Mouse (Mus musculus): ENCODE measurements at regions not wholly inside any gene's neighbourhood (a gene's known extent, or its start where the extent isn't known, plus 50 kb on each side); places are given as distances from the start of the nearest gene placed in this dataset.

DNA sequence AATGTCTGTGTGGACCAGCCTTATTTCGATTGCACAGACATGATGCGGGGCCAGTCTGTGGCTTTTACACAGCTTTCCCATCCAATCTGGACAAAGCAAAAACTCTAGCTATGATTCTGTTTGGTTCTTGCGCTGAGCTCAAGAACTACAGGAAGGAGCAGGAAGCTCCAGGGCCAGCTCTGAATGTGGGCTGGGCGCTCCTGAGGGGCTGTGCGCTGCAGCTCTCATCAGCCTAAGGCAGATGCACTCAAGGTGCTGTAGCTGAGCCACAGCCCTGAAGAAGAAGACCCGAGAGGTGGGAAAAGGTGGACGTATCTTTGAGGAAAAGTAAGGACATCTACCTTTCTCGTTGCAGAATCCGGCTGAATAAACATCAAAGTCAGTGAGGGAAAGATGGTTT is 278.2 kb upstream of the Nrsn1 start:
- DNase-seq (ENCODE audit: low read depth), result no peak

DNA sequence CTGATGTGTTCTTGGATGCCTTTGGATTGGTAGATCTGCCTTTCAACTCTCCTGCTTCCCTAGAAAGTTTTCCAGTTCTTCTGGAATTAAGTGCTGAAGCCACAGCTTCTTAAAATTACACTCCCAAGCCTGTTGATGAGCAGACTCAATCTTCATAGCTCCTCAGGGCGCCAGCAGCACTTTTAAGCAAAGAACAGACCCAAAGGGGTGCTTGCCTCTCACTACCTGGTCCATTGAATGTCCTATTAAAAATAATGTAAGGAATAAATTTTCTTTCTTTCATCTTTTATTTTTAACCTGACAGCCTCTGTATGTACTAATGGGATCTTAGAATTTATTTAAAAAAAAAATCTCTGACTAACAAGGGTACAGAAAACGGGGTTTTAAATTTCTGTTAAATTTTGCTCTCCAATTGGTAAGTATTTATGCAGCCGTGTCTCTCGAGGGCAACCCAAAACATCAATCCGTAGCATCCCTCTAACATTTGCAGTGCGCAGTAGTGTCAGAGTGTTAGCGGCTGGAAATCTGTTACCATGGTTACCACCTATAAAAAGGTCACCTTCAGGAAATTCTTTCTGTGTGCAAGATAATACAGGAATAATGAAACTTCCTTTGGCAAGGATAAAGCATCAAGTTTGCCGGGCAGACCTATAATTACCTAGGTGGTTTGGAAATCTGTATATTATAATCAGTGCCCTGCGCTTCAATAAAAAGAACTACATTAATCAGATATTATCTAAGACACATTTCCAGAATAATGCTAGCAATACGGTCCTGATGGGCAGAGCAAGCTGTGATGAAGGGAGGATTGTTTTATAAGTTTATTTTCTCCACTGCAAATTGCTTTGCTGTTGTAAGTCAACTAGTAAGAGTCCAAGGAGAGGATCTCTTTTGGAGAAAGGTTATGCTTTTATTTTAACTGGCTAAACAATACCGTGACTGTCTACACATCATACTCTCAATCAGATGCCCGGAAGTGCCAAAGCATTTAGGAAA is 277.1 kb upstream of the Nrsn1 start:
- no peak for DNase-seq (ENCODE audit: low read depth)

DNA sequence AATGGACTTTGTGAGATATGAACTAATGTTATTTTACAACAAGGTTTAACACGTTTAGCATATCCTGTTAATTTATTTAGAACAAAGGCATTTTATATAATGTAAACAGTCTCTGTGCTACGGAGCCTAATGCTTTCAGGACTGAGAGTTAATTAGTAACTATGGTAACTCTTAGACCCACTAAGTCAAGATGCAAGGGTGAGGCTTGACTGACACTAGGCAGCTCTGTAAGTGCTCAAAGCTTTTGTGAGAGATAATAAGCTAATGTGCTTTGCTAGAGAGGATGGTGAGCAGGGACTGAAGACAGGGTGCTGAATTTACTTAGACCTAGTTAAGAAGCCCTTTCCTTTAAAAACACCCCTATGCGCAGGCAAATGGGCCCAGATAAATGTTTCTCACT is 253.8 kb upstream of the Nrsn1 start:
- no peak for DNase-seq (ENCODE audit: low read depth)

DNA sequence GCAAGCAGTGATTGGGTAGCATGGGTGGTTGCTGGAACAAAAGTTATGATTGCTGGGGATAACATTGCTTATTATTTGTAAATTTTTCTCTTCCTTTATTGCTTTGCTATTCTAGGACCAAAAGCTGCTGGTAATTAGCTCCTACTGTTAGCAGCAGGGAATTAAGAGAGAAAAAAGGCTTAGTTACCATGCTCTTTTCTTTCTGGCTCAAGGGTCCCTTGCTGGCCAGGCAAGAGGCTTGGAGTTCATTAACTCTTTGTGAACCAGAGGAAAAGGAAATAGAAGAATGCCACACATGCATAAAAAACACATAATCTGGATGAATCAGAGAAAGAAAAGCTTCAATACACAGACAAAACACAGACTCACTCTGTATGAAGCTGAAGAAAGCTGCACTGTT is 237.1 kb upstream of the Nrsn1 start:
- no peak for DNase-seq (ENCODE audit: low read depth)

DNA sequence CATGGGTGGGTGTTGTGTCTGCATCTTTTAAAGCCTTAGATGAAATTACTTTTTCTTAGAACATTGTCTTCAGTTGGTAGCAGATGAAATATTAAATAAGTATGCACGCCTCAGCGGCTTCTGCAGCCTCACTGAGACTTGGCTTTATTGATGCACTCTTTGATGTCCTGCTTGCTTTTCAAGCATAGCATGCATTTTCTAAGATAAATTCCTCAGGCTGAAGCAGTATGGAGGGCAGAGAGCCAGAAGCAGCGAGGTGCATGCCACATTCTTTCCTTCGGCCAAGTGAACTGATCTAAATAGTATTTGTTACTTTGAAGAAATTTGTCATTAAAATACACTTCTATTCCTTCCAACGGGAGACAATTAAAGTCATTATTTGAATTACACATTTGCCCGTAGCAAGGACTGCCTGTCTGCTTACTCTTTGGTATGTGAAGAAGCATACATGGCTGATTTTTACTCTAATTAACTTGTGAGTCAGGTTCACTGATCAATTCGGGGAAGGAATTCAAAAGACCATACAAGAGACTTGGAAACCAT is 224.3 kb upstream of the Nrsn1 start:
- DNase-seq (ENCODE audit: low read depth), result no peak

DNA sequence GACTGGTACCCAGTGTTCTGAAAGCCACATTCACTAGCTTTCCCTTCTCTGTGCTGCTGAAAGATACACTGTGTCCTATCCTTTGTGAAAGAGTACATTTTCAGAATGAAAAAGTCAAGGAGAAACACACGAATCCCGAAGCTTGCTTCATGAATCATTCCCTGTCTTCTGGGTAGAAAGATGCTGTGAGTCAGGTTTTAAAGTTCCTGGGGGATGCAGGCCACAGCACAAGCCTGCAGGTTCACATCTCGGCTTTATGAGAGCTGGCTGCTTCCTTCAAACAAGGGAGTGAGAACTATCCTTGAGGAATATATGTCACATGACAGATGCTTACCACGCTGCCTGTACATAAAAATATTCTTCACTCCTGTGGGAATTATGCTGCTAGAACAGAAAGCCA is 219.7 kb upstream of the Nrsn1 start:
- DNase-seq (ENCODE audit: low read depth), result no peak

DNA sequence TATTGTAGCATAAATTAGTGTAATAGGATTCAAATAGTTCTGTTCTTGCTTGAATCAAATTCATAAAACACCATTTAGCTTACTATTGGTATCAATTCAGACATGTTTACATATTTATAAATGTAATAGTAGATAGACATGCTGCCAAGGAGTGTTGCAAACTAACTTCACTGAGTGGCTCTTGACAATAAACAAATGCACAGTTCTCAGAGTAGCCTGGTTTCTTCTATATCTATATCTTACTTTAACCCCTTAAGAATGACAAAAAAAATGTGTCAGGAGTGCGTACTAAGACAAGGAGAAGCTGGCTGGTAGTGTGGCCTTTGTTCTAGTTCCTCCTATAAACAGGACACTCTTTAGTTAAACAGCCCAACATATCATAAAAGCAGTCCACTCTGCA is 213.0 kb upstream of the Nrsn1 start:
- no peak for DNase-seq (ENCODE audit: low read depth)

DNA sequence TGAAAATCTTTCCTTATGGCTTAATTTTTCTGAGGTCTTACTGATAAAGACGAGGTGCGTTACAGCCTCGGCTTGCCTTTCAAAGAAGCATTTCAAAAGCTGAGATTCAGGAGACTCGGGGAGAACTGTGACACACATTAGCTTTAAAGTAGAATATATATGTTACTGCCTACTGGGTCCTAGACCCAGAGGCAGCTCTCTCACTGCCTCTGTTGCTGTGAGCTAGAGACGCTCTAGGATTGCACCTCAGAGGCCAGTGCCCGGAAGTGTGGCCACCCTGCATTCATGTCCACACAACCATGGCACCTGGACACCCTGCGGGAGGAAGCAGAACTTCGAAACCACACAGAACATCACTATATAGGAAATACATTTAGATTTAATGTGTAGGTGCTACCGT is 181.6 kb upstream of the Nrsn1 start:
- DNase-seq (ENCODE audit: low read depth), result no peak

DNA sequence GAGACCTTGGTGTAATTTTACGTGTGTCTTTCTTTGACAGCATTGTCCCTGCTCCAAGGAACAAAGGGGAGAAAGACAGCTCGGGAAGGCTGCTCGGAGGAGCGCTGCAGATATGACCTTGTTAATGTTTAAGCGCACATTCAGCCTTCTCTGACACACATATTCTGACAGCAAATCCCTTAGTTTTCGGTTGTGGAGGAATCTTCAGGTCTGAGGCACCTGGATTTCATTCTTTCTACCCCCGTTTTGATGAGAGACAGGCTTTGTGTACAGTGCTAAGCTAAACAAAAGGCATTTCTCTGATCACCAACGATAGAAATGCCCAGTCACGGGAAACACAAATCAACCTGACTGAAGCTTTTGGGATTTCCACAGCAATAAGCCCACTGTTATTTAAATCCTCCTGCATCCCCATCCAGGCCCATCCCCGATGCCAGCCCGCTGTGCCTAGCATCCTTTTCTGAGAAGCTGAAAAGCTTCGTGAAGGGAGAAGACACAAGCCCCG is 181.1 kb upstream of the Nrsn1 start:
- no peak for DNase-seq (ENCODE audit: low read depth)

DNA sequence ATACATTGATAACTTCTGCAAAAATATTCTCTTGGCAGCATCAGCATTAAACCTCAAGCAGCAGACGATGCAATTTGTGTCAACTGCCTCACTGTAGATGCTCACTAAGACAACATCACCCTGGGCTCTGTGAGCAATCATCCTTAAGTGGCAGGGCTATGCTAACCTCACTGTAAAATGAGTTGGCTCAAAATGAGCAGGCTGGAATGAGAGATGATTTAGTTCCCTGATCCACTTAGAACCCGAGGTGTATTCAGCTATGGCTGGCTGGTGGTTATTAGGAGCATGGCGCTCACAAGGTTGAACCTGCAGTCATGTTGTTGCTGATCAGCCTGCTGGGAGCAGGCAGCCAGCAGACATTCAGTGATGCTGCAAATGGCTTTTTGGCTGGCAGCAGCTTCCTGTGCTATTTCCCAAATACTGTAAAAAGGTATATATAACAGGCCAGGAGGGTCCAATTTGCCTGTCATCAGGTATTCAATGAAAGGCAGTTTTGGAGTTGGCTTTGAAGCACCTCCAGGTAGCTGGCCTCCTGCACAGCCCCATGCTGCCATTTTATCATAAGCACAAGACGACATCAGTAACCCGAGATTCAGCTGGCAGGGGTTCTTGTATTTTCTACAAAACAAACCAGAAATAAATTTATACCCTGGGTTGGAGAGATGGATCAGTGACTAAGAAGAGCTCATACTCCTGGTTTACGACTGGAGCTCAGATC is 159.6 kb upstream of the Nrsn1 start:
- DNase-seq (ENCODE audit: low read depth), result no peak

DNA sequence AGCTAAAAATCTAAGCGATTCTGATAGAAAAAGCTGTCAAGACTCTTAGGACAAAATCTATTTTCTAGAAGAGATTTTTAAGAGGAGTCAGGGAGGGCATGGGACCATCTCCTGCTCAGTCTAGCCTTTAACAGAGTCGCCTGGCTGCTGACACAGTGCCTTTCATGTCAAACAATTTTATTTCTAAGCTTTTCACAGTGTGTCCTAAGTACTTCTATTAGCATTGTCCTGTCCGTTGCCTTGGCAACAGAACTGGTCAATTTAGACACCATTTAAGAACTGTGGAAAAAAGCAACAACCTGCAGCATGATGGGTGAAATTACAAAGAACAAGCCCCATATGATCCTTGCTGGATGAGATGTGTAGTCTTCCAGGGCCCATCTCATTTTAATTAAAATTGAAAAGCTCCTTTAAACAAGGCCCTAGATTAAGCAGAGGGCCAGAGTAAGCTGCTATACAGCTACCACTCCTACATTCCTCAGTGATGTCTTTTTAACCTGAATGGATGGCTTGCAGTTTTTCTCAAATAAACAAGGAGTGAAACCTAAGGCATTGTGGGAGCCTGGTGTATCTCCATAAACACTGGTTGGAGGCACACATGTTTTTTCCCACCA is 133.0 kb upstream of the Nrsn1 start:
- DNase-seq (ENCODE audit: low read depth), result no peak

DNA sequence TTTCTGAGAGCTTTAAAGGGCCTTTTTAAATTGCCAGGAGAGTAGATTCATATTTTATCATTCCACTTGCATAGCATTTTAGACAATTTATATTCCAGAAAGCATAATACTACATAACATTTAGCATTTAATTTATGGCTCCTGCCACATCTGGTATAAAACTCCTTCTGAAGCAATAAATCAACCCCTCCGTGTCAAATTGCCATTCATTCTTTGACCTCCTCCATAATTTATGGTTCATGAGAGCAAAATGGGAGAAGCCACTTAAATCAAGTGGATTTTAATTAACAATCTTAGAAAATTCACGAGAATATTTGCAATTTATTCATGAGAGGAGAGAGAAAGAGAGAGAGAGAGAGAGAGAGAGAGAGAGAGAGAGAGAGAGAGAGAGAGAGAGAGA is 132.4 kb upstream of the Nrsn1 start:
- no peak for DNase-seq (ENCODE audit: low read depth)

DNA sequence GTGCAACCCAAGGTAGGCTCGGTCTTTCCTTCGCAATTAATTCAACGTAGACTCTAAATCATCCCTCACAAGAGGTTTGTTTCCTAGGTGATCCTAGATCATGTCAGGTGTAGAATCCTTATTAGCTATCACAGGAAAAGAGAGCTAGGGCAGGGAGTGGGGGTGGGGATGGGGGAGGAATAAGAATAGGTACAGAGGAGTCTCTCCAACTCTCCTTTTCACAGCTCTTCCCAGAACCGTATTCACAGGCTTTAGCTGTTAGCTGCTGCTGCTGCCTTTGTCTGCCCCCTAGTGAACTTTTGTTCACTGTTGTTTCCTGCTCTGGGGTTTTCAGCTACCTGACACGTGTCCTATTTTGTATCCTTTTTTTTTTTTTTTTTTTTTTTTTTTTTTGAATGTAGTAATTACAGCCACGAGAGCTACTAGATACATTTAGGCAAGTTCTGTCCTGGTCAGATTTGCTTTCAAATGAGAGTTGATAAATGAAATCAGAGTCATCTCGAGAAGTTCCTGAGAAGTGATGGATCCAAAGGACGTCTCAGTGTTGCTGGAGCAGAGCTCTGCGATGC is 131.7 kb upstream of the Nrsn1 start:
- no peak for DNase-seq (ENCODE audit: low read depth)

DNA sequence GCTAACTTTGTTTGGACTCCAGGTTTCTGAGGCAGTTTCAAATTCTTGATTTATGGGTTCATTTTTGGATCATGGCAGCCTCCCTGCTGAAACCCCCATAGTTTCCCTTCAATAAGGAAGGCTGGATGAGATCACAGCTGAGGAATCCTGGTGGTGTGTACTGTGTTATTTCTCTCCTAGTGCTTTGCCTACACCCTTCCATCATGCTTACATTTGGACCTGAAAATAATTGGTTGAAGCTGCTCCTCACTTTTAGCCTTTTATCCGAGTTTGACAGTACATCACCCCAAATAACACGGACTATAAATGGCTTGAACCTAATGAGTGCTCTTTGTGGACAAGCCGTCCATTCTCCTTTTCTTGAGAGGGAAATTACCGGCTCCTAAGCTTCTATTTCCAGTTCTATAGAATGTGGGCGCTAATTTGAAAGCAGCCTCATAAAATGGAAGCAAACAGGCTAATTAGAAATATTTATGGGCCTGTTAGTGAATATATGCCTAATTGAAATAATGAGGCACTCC is 122.5 kb upstream of the Nrsn1 start:
- no peak for DNase-seq (ENCODE audit: low read depth)

DNA sequence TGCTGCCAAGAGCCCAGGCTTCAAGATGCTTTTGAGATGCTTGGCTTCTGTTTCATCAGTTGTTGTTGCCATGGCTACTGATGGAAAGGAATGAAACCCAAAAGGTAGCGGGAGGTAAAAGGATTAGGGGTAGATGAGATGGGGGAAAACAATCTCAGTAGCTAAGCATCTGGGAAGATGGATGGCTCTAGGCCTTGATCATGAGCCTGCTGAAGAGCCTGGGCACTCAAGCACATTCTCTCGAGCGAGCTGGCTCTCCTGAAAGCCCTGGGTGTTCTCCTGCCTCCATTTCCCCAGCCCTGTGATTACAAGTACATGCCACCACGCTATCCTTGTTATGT is 92.3 kb upstream of the Nrsn1 start:
- no peak for DNase-seq (ENCODE audit: low read depth)

DNA sequence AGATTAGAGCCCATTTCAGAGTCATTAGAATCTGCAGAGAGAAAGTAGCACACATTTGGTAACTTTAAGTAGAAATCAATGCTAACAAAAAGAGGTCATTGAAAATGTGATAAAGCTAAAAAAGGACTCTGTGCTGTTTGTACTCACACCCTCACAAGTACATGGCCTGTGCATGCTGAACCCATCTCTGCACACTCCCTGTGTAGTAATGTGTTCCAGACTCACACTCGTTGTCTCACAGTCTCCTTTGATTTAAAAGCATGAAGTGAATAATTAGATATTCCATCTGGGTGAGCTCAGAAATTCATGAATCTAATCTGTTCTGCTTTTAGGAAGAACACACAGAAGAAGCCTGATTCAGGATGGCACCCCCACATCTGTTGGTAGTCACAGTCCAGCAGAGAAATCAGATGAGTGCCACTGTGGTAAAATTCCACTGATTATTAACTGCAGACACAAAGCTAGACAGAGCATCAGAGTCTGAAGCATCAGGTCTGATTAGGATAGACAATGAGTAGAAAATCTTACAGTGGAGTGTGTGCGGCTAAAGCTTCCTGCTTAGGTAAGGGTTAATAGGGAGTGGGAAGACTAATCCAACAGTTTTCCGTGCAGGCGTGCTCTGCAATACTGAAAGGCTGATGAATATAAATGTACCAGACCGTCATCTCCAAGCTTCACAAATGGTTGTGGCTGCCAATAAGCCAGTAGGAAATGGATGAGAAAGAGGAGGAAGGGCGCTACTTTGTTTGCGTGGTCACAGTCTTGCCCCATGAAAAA is 91.7 kb upstream of the Nrsn1 start:
- DNase-seq (ENCODE audit: low read depth), result no peak

DNA sequence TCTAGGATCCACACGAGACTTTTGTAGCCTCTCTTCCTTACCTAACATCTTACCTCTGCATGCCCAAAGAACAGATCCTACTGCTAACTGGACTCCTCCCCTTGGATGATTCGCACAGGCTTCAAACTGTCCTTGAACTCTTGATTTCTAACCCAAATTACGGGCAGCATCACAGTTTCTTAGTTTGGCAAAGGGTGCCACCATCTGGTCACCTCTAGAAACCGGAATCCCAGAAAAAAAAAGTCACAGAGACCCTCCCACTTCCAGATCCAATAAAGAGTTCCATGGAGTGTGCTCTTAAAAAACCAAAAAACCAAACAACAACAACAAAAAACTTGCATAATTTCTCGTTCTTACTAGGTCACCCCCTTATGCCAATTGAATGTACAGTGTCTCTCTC is 77.3 kb upstream of the Nrsn1 start:
- no peak for DNase-seq (ENCODE audit: low read depth)

DNA sequence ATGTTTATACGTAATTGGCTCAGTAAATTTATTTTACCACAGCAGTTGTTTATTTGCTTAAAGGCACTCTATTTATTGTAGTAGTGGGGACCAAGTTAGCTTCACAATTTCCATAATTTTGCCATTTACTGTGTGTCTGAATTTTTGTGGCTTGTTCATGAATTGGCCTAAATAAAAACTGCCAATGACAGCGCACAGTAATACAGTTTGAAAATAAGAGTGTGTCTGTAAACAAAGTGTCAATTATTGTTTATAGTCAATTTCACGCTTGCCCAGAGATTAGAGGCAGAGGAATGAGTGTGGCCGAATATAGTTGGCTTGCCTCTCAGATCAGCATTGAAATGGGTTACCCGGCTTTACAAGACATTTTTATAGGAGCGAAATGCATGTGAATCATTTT is 73.0 kb upstream of the Nrsn1 start:
- no peak for DNase-seq (ENCODE audit: low read depth)

DNA sequence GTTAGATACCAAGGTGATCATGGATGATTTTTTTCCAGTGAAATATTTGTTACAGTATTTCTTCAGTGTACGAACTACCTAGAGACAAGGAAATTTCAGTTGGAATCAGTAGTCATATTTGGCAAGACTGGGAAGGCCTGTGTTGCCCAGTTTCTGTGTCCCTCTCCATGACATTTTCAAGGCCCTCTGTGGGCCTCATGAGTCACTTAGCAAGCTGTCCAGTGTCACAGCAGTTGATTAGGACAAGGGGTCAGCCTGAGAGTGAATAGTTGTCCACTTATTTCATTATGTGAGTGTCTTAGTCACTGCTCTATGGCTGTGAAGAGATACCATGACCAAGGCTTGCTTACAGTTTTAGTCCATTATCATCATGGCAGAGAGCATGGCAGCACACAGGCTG is 71.5 kb upstream of the Nrsn1 start:
- DNase-seq (ENCODE audit: low read depth), result no peak

DNA sequence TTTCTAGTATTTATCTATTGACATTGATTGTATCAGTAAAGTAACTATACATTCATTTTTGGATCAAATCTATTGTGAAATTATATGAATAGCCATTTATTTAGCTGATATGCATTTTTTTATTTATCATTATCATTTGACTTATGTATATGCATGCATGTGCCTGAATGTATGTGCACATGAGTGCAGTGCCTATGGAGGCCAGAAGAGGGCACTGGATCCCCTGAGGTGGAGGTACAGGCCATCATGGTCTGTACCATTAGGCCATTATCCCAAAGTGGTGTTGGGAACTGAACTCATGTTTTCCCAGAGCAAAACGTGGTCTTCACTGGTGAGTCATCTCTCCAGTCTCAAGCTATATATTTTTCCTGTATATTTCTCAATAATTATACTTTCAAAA is 63.5 kb upstream of the Nrsn1 start:
- DNase-seq (ENCODE audit: low read depth), result no peak

Data from naive thymus-derived CD4-positive, alpha-beta T cell, adult 2 months (primary cell).